Mouse (Mus musculus) right cerebral cortex, postnatal 4 days (tissue): ENCODE data around the gene Rnf34.

Experiments used
- DNase-seq: peaks from one replicate; pipeline ENCODE4 v3.0.0-alpha.2; 2022

Gene Rnf34

DNA sequence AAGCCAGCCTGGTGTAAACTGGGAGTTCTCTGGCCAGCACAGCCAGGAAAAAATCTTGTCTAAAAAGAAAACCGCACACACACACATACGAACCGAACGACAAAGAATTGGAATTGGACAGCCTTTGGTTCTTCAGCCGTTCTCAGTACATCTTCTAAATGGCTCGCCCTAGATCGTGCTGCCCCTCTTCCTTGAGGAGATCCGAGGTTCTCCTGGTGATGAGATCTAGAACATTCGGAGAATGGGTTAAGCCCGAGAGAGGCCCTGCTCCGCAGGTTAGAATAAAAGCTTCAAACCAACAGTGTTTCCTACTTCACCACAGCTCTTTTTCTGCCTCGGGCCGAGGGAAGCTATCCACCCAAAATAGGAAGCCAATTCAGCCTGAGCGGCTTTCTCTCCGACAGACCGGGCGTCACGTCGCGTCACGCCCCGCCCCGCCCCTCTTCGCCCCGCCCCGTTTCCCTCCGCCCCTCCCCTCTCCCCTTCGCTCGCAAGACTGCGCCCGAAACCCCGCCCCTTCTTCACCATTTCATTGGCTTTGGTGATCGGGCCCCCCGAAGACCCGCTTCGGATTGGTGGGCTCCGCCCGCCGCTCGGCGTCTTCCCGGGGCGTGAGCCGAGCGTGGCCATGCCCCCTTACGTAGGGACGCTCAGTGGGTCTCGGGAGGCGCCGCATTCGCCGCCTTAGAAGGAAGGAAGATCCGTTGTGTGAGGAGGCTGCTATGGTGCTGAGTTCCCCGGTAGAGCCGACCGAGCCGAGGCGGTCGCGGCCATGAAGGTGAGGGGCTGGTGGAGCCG lies at the start of gene Rnf34:
Rnf34 (plus strand) TSS at position 528 of the 798 bp plus-strand sequence.
- peak; percentile 96 for DNase-seq

DNA sequence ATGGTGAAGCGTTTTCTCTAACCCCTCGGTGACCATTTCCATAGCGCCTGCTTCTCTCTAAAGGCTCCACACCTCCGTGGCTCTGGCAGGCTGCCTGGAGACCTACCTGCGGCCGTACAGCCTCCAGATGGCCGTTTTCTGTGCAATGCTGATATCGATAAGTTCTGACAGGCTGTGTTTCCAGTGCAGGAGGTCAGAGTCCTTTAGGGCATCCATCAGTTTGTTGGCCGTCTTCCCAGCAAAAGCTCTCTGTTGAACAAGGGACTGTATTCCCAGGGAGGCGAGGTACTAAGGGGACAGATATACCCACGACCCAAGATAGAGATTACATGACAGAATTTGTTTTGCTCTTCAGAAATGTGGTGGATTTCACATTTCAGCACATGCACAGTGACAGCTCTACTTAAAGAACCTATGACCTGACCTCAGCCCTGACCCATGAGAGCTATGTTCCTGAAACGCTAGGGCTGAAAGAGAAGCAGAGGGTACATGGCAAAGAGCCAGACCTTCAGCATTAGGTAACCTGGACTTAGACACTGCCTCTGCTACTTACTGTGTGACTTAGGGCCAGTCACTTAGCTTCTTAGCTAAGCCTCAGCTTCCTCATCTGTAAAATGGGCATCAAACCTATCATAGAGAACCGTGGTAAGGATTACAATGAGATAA lies 49.4 kb upstream of the Rnf34 start:
- no peak for DNase-seq

DNA sequence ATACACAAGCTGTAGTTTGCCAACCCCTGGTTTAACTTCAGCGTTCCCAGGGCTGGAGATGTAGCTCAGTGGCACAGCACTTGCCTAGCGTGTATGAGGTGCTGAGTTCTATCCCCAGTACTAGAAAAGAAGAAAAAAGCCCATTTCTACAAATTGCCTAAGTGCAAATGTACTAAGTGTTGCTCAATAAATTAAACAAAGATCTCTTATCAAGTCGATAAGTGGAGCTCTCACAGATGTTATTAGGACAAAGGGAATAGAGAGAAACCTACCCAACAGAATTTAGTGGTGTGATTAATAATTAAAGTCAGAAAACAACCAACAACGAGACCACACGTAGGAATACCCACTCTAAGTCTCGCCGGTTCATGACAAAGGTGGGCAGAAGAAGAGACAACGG lies 48.2 kb upstream of the Rnf34 start:
- no peak for DNase-seq

DNA sequence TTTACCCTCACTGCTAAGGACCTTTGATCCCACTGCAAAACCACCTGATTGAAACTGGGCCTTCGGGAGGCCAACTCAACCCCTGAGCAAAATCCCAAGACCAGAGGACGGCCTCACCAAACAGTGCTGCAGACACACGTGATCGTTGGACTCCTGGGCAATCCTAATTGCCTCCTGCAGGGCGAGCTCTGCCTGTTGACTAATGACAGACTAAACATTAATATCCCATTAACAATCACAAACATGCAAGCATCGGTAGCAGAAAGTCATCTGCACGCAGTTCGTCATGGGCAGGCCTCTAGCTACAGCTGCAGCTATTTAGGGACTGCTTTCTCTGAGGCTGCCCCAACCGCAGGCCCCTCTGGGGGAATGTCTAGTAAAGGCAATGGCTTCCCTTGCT lies 47.1 kb upstream of the Rnf34 start:
- no peak for DNase-seq

DNA sequence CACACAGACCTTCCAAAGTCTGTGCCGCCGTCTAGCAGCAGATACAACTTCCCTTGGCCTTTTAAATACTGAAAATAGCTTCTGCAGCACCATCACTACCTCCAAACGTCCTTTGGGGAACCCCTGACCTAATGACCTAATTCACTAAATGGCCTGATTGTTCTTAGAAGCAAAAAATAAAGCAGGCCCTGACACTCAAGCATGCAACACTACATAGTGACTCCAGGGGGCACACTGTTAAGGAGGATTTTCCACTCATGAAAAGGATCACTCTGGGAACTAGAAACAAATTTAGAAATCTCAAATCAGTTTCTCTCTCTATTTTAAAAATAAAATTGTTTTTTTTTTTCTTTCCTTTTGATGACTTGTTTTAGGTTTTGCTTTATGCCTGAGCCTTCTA lies 44.3 kb upstream of the Rnf34 start:
- DNase-seq, result no peak

DNA sequence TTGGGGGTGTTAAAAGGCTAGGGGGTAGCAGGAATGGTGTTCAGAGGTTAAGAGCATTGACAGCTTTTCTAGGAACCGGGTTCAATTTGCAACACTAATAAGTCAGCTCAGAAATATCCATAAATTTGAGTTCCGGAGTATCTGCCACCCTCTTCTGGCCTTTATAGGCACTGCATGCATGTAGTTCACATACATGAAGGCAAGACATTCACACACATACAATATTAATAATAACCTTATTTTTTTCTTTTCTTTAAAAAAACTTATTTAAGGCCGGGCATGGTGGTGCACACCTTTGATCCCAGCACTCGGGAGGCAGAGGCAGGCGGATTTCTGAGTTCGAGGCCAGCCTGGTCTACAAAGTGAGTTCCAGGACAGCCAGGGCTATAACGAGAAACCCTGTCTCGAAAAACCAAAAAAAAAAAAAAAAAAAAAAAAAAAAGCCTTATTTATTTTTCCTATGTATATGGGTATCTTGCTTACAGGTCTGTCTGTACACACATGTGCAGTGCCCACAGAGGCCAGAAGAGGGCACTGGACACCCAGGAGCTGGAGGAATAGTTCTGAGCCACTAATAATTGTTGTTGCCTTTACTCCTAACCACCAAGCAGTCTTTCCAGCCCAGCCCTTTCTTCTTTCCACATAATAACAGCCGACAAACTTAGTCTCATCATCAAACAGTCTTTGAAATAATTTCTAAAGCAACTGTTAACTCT lies 38.3 kb upstream of the Rnf34 start:
- DNase-seq, result peak; percentile 69

DNA sequence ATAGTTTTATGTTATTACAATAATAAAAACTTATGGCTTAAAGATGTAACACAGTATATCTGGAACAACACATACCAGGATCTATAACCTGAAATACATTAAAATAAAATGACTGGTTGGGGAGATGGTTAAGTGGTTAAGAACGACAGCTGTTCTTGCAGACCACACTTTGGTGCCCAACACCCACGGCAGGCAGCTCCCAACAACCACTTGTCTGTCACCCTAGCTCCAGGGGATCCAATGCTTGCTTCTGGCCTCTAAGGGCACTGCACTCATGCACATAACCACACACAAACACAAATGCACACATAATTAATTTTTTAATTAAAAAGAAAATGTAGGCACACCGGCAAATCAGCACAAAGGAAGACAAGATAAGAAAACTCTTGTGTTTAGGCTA lies 37.1 kb upstream of the Rnf34 start:
- DNase-seq, result no peak

DNA sequence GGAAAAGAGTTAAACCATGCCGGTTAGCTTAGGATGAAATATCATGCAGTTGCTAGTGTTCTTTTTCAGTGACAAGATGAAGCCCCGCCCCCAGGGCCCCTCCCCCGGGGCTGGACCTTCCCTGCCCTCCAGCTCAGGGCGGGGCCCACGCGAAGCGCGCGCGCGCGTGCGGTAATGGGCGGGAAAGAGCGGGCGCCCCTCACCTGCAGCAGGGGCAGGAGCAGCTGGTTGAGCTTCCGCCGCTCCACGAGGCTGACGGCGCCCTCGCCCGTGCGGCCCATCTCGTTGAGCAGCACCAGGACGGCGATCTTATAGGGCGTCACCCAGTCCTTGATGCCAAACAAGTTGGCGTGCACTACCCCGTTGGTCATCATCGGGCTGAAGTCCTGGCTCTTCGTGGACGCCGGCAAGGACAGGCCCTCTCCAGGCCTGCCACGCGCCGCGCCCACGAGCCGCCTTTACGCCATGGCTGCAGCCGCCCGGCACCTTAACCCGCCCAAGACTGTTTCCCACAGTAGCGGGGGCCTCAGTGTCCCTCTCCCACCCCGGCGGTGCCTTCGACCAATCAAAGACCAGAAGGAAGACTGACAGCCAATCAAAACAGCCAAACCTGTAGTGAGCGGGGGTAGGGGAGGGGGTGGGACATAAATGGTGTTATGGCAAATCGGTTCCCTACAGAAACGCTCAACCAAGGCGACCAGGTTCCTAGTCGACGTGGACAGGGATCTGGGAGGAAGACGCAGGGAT lies 28.9 kb upstream of the Rnf34 start, which contains the start of gene Anapc5:
Anapc5 (minus strand) TSS at position 563 of the 747 bp plus-strand sequence.
- DNase-seq, result peak; percentile 82

DNA sequence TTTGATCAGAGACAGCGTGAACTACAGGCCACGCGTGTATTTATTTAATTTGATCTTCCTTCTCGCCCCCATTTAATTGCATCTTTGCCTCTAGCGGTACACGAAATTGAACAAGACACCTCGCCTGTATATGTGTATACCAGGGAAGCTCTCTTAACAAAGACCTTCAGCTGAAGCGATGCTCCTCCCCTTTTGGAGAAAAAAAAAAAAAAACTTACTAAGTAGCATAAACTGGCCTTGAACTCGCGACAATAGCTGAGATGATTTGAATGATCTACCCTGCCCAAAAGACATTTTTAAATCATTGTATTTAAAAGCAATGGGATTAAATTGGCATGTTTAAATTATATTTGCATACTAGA lies 28.3 kb upstream of the Rnf34 start:
- no peak for DNase-seq

DNA sequence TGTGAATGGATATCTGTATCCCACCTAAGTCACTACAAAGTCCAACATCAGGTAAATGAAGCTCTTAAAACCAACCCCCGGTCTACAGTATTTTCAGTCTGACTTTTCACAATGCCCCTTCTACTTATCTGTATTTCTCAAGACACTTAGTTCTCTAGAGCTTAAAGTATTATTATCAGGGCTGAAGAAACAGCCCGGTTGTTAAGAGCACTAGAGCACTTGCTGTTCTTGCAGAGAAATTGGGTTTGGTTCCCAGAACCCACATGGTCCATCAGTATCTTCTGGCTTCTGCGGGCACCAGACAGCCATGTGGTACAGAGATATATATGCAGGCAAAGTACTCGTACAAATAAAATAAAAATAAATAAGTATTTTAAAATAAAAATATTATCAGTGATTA lies 27.4 kb upstream of the Rnf34 start:
- DNase-seq, result no peak

DNA sequence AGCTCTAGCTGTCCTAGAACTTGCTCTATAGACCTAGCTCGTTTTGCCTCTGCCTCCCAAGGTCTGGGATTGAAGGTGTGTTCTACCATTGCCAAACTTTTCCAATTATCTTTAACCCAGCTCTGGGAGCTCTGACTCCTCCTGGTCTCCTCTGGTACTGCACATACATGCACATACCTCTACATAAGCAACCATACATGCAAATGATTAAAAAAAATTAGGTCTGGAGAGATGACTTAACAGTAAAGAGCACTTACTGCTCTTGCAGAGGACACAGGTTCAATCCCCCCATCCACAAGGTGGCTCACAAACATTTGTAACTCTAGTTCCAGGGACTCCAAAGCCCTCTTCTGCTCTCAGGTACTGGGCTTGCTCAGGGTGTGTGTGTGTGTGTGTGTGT lies 25.9 kb upstream of the Rnf34 start:
- DNase-seq, result no peak

DNA sequence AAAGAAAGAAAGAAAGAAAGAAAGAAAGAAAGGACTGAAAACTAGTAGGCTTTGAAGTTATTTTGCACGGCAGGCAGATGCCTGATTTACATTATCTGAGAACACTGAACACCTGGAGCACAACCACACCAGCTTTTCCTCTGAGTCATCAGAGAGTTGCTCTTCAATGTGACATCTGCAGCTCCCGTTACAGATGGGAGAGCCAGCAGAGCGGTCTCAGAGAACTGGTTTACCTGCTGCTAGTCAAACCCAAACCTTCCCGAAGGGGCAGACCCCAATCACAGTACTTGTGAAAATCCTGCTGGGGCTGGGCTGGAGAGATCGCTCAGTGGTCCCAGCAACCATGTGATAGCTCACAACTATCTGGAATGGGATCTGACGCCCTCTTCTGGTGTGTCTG lies 25.4 kb upstream of the Rnf34 start:
- DNase-seq, result no peak

DNA sequence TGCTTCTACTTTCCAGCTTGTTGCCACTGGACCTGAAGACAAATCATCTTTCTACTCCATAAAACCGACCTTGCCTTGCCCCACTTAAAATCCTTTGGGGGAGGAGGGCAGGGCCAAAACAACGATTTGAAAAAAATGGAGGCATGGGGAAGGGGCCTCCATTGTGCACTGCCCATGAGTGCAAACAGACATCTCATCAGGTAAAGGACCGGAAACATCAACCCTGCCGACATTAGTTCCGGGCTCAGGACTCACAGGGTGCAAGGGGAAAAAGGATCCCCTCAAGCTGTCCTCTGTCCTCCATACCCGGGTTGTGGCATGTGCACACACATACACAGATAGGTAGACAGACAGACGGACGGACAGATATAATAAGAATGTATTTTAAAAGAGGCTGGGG lies 24.7 kb upstream of the Rnf34 start:
- DNase-seq, result no peak

DNA sequence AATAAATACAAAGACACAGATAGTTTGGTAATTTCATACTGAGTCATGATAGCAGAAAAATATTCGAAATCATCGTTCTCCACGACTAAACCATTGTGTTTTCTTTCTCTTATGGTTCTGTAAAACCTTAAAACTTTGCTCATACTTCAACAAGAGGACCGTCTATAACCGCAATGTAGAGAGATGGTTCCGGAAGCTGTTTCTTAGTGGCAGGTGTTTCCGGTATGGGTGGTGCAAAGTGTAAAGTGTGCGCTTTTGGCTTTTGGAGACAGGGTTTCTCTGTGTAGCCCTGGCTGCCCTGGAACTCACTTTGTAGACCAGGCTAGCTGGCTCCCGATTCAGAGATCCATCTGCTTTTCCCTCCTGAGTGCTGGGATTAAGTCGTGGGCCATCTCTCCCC lies 17.3 kb upstream of the Rnf34 start:
- no peak for DNase-seq

DNA sequence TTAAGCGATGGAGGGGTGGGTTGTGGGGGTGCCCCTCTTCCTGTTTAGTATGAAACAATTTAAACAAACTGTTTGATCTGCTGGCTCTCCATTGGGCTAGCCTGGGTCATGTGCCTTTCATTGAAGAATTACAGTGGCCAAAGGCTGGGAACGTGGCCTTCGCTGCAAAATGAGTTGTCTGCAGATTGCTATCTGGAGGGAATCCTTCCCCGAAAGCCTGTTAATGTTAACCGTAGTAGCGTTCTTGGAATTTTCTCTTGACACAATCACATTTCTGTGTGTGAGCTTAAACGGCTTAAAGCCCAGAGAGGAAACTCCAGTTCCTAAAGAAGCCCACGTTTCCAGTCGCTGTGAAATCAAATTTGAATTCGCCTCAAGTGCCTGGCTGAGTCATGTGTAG lies 16.9 kb upstream of the Rnf34 start:
- no peak for DNase-seq

DNA sequence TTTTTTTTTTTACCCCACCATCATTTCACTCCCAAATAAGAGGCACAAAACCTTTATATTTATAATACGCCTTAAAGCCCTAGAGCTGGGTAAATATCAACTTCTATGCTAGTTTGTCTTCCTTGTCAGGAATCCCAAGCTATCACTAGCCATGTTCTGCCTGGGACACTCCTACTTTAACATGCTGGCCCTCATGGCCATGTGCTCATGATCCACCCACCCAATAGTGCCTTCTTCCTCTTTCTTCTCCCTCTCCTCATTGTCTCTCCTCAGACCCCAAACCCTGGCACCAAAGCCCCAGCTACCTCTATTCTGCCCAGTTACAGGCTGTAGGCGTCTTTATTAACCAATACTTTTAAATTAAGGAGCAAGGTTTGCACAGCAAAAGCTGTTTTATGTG lies 8.7 kb upstream of the Rnf34 start:
- no peak for DNase-seq

DNA sequence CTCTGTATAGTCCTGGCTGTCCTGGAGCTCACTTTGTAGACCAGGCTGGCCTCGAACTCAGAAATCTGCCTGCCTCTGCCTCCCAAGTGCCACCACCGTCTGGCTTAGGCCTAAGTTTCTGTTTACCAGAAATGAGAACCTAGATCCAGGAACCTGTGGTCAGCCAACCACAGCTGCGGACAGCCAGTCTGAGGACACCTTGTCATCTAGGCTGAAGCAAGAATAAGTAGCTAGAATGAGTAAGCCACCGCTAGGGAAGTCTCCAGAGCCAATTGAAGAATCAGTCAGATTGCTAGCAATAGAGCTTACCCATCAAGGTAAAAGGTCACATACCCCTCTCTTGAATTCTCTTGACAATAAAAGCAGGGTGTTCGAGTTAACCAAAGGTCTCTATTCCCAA lies 6.0 kb upstream of the Rnf34 start:
- DNase-seq, result no peak

DNA sequence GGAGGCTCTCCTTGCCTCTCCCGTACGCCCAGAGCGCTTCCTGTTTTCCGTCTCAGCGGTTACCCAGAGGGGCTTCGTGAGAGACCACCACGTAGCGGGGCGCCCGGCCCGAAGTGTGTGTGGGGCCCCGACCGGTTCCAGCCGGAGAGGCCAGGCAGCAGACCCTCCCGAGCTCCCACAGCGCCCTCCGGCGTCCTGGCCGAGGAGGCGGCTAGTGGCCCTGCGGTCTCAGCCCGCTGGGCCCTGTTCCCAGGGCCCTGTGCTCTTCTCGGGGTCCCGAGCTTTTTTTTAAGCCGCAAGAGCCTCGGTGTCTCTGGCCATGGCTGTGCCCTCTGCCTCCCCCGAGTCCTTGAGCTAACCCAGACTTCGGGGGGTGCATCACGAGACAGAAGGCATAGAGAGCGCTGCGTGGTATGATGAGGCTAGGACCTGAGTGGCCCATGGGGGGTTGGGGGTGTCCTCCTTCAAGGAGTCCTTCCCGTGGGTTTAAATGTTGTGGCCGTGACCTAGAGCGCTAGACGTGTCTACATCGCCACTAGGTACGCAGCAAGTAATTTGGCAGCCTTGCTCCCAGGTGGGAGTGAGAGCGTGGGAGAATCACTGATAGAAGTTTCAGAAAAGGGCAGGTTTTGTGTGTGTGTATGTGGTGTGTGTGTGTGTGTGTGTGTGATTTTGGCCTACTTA lies 613 bp downstream of the Rnf34 start:
- DNase-seq, result no peak

DNA sequence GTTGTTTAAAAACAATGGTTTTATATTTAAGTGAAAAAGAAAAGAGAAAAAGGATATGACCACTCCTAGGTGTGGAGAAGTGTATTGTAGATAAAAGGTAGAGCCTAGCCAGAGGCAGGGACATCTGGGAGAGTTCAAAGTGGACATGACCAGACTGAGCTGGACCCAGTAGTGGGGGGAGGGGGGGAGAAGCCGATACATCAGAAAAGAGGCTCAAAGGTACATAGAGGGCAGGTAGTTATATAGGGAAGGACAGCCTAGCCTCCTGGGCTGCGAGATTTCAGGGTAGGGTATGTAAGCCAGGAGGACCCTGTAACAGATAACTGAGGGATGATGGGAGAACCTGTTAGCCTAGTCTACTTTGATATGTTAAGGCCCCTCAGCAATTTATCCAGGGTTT lies 2.8 kb downstream of the Rnf34 start:
- no peak for DNase-seq

DNA sequence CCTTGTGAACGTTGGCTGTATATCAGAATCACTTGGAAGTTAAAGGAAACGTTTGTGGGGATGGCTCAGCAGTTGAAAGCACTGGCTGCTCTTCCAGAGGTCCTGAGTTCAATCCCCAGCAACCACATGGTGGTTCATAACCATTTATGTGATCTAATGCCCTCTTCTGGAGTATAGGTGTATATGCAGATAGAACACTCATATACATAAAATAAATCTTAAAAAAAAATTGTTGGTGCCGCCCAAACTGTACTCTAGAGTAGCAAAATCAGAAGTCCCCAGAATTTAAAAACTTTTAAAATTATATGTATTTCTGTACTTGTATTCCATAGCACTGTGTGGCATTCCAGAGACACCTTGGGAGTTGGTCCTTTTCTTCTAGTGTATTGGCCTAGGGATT lies 6.0 kb downstream of the Rnf34 start:
- no peak for DNase-seq

DNA sequence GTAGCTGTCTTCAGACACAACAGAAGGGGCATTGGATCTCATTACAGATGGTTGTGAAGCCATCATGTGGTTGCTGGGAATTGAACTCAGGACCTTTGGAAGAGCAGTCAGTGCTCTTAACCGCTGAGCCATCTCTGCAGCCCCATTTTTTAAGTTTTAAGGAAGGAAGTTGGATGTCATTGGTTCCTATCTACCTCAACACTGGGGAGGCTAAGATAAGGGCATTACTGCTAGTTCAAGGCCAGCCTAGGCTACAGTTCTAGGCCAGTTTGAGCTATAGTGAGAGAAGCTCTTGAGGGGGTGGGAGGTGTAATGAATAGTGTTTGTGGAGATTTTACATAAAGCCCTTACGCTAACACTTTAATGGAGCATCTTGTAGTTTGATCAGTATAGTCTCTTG lies 13.2 kb downstream of the Rnf34 start:
- DNase-seq, result no peak

DNA sequence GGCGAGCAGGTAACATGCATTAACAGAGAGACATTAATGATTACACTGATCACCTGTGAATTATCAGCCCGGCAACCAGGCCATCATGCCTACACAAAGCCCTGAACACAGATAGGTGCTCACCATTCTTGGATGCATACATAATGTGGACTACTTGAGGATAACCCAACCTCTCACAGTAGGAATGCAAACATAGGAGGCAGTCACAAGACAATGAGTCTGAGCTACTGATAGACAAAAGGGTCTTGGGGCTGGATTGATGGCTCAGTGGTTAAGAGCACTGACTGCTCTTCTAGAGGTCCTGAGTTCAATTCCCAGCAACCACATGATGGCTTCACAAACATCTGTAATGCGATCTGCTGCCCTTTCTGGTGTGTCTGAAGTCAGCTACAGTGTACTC lies 22.8 kb downstream of the Rnf34 start:
- DNase-seq, result no peak

DNA sequence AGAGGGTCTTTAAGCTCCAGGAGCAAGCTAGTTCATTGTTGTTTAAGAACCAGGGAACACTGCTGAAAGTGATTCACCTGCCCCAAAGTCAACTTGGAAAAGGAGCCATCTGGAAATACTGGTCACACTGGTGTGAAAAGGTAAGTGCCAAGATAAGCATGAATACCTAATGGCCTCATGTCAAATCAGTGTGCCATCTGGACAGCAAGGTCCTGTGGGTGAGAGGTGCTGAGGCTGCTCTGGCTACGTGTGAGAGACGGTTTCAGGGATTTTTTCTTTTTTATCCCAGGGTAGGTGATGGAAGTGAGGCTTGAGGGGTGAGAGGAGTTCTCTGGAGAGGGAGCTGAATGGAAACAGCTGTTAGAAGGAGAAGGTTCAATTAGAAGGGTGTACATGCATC lies 23.7 kb downstream of the Rnf34 start:
- DNase-seq, result no peak
